Mouse (Mus musculus) adrenal gland, postnatal 4 days (tissue): ENCODE data around the gene Vasp. TPM values are rescaled to one million over a fixed set of nuclear protein-coding genes. Genes with fewer than 3 reads are reported as not detected.

Experiments
- DNase-seq, 2 experiments: peaks; one replicate each; pipeline ENCODE4 v3.0.0; 2021 to 2022; ENCODE audit warnings: low spot score in 2 of 2, mixed read lengths in 2 of 2
- long read RNA-seq, 2 experiments: library from polyadenylated mRNA; stranded (forward); transcript quantifications; one replicate each; pipeline ENCODE4 v2.0.0; 2021
- total RNA-seq, 2 experiments: library from RNA; stranded (reverse); gene quantifications; 2 replicates each; pipeline ENCODE4 v1.2.3; 2021

Gene Vasp
- 10 to 100 TPM; 83.7 to 89.3 TPM for total RNA-seq
- long read RNA-seq, experiment 1, transcript Vasp-201 (13 exons, 2,215 nt): major isoform, 17 of 25 reads
- long read RNA-seq, experiment 1, partial matches to known transcripts: 1 of 25 reads
- long read RNA-seq, experiment 1, other reads (novel, unspliced or antisense): 6 of 25 reads
- long read RNA-seq, experiment 2, transcript Vasp-201 (13 exons, 2,215 nt): major isoform, 47 of 78 reads
- long read RNA-seq, experiment 2, partial matches to known transcripts: 11 of 78 reads
- long read RNA-seq, experiment 2, other reads (novel, unspliced or antisense): 17 of 78 reads

- DNase-seq: peak; percentile 61 to 77
These were observed at the start of gene Vasp for GRCm38 (mm10) chr7:19271238-19272172. Gene Vasp (minus strand): TSS chr7:19271817.

- no peak for DNase-seq
These were observed 49.0 kb upstream of the Vasp start for GRCm38 (mm10) chr7:19320637-19321036.

- DNase-seq: peak; percentile 91
These were observed 48.3 kb upstream of the Vasp start for GRCm38 (mm10) chr7:19319906-19320305.

GRCm38 (mm10) chr7:19319458-19319857 lies 47.8 kb upstream of the Vasp start:
- no peak for DNase-seq

- DNase-seq: no peak
These were observed 47.1 kb upstream of the Vasp start for GRCm38 (mm10) chr7:19318676-19319075.

GRCm38 (mm10) chr7:19318201-19318600 lies 46.6 kb upstream of the Vasp start:
- no peak for DNase-seq

GRCm38 (mm10) chr7:19316451-19317161 lies 45.0 kb upstream of the Vasp start:
- DNase-seq: no peak

GRCm38 (mm10) chr7:19314033-19314432 lies 42.4 kb upstream of the Vasp start:
- DNase-seq: no peak

- no peak for DNase-seq
These were observed 40.4 kb upstream of the Vasp start for GRCm38 (mm10) chr7:19311991-19312390.

- DNase-seq: peak; percentile 75 to 87
These were observed 38.4 kb upstream of the Vasp start, which contains the start of gene Fosb for GRCm38 (mm10) chr7:19309884-19310641. Gene Fosb (minus strand): TSS chr7:19310051.

GRCm38 (mm10) chr7:19309278-19309883 lies 37.8 kb upstream of the Vasp start:
- no peak for DNase-seq

GRCm38 (mm10) chr7:19308454-19309277 lies 37.0 kb upstream of the Vasp start:
- peak; percentile 85 to 93 for DNase-seq

- no peak for DNase-seq
These were observed 36.3 kb upstream of the Vasp start for GRCm38 (mm10) chr7:19307739-19308453.

- no peak for DNase-seq
These were observed 35.5 kb upstream of the Vasp start for GRCm38 (mm10) chr7:19306819-19307738.

- DNase-seq: no peak
These were observed 34.5 kb upstream of the Vasp start for GRCm38 (mm10) chr7:19305796-19306765.

- no peak for DNase-seq
These were observed 33.8 kb upstream of the Vasp start for GRCm38 (mm10) chr7:19305413-19305735.
